Mouse (Mus musculus) myocyte (in vitro differentiated cells): ENCODE measurements around the gene Gm21969.

Source experiments
- E2F4 ChIP-seq: IDR thresholded peaks from one replicate; pipeline ENCODE4 v1.6.1; 2011; ENCODE audit warnings: mild to moderate bottlenecking, control low read depth, moderate library complexity; ENCODE audit not compliant: insufficient read depth
- POLR2A ChIP-seq: IDR thresholded peaks from one replicate; pipeline ENCODE4 v1.6.1; 2011; ENCODE audit warnings: low read depth, mild to moderate bottlenecking, control low read depth, moderate library complexity; ENCODE audit not compliant: insufficient read length
- POLR2AphosphoS2 ChIP-seq: IDR thresholded peaks from one replicate; pipeline ENCODE4 v1.6.1; 2011; ENCODE audit warnings: low read depth, control low read depth; ENCODE audit not compliant: insufficient read length
- REST ChIP-seq: IDR thresholded peaks from one replicate; pipeline ENCODE4 v1.6.1; 2011; ENCODE audit warnings: mild to moderate bottlenecking, control low read depth, moderate library complexity; ENCODE audit not compliant: insufficient read depth, insufficient read length
- TCF12 ChIP-seq: IDR thresholded peaks from one replicate; pipeline ENCODE4 v1.6.1; 2011; ENCODE audit warnings: mild to moderate bottlenecking, control low read depth; ENCODE audit not compliant: poor library complexity, insufficient read depth, severe bottlenecking
- USF1 ChIP-seq: IDR thresholded peaks from one replicate; pipeline ENCODE4 v1.6.1; 2011; ENCODE audit warnings: low read depth, mild to moderate bottlenecking, control low read depth, moderate library complexity

GRCm38 (mm10) chr4:139555951-139556350 is 47.0 kb upstream of the Gm21969 start:
- TF ChIP-seq TCF12 (no peak), POLR2A (no peak), POLR2AphosphoS2 (no peak), USF1 (no peak), E2F4 (no peak), REST (no peak)
